Mouse (Mus musculus) MEL (cell line): ENCODE data around the gene Pdlim1.

Experiments used
- CHD1 ChIP-seq: IDR thresholded peaks from 2 replicates; pipeline ENCODE4 v1.6.1; 2012; ENCODE audit warnings: low read depth, mild to moderate bottlenecking, inconsistent platforms, low read length, improper control_type of control experiment
- CTCF ChIP-seq, 3 experiments: IDR thresholded peaks in 2 of 3; conservative IDR thresholded peaks in 1 of 3; 2 replicates each; pipeline ENCODE4 v1.5.1; 2011 to 2012; ENCODE audit warnings: low read length in 3 of 3, low read depth in 2 of 3, mild to moderate bottlenecking in 2 of 3, improper control_type of control experiment in 1 of 3, inconsistent platforms in 1 of 3, mixed read lengths in 1 of 3, moderate library complexity in 1 of 3; ENCODE audit not compliant: control insufficient read depth in 1 of 3, insufficient read depth in 1 of 3, poor library complexity in 1 of 3, severe bottlenecking in 1 of 3
- EP300 ChIP-seq, 2 experiments: IDR thresholded peaks; 2 replicates each; pipeline ENCODE4 v1.6.1; 2011; ENCODE audit warnings: improper control_type of control experiment in 2 of 2, low read length in 2 of 2, low read depth in 1 of 2, mild to moderate bottlenecking in 1 of 2
- ETS1 ChIP-seq: IDR thresholded peaks from 2 replicates; pipeline ENCODE4 v1.6.1; 2012; ENCODE audit warnings: low read depth, mild to moderate bottlenecking, inconsistent platforms, low read length, improper control_type of control experiment, moderate library complexity
- NELFE ChIP-seq: IDR thresholded peaks from 2 replicates; pipeline ENCODE4 v1.6.1; 2011; ENCODE audit warnings: low read depth, low read length, improper control_type of control experiment

DNA sequence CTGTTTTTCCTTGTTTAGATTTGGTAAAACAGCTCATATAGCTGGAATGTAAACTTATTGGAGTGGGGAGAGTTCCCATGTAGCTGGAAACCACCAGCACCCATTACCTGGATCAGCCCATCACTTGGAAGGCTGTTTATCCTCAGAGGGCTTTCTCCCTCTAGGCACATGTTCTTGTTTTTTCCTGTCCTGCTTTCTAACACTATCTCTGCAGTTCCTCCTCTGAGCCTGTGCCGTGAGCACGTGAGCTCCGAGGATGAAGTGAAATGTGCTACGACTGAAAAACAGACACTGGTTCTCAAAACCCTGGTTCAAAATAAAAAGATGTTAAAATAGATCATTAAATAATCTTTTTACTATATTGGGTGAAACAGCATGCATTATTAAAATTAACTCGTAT lies 30.8 kb upstream of the Pdlim1 start:
- TF ChIP-seq EP300 (IDR thresholded peaks at IDR 0.05; ENCODE audit: low read depth in 1 of 2, low read length in 2 of 2): no peak
- no peak for TF ChIP-seq CTCF (IDR thresholded peaks at IDR 0.05 in 2 of 3, conservative IDR thresholded peaks at IDR 0.05 in 1 of 3; ENCODE audit: control insufficient read depth in 1 of 3, insufficient read depth in 1 of 3, low read depth in 2 of 3, low read length in 3 of 3, poor library complexity in 1 of 3, severe bottlenecking in 1 of 3)
- no peak for TF ChIP-seq CHD1
- TF ChIP-seq NELFE: no peak
- no peak for TF ChIP-seq ETS1
